Mouse (Mus musculus) liver, embryonic 13.5 days (tissue): ENCODE measurements around the gene Btbd9. TPM values are rescaled to one million over a fixed set of nuclear protein-coding genes. Genes with fewer than 3 reads are reported as not detected.

ENCODE experiments used
- ATAC-seq: fragments of 200-750 bp; cut with Nextera tagmentation; 2 replicates; pipeline ENCODE4 v1.8.0; 2017; ENCODE audit warnings: low read depth, mild to moderate bottlenecking, moderate number of reproducible peaks, moderate library complexity
- DNase-seq: peaks from one replicate; pipeline ENCODE4 v3.0.0; 2022
- H3K27ac ChIP-seq: fragments of 300-500 bp; sonication (generic); 2 replicates; pipeline ENCODE4 v1.5.1; 2015; ENCODE audit warnings: moderate library complexity, mild to moderate bottlenecking, inconsistent platforms
- H3K27me3 ChIP-seq: fragments of 300-500 bp; sonication (generic); 2 replicates; pipeline ENCODE4 v1.6.1; 2015; ENCODE audit warnings: mild to moderate bottlenecking, inconsistent platforms
- H3K36me3 ChIP-seq: fragments of 300-500 bp; sonication (generic); 2 replicates; pipeline ENCODE4 v1.6.1; 2015; ENCODE audit warnings: mild to moderate bottlenecking, inconsistent platforms
- H3K4me1 ChIP-seq: fragments of 300-500 bp; sonication (generic); replicated peaks from 2 replicates; pipeline ENCODE4 v1.6.1; 2015; ENCODE audit warnings: inconsistent platforms
- H3K4me2 ChIP-seq: fragments of 300-500 bp; sonication (generic); 2 replicates; pipeline ENCODE4 v1.6.1; 2015; ENCODE audit warnings: inconsistent platforms, mild to moderate bottlenecking, moderate library complexity
- H3K4me3 ChIP-seq: fragments of 300-500 bp; sonication (generic); replicated peaks from 2 replicates; pipeline ENCODE4 v1.5.1; 2015; ENCODE audit warnings: mild to moderate bottlenecking, inconsistent platforms
- H3K9ac ChIP-seq: fragments of 300-500 bp; sonication (generic); 2 replicates; pipeline ENCODE4 v1.6.1; 2015; ENCODE audit warnings: mild to moderate bottlenecking, inconsistent platforms
- H3K9me3 ChIP-seq: fragments of 300-500 bp; sonication (generic); replicated peaks from 2 replicates; pipeline ENCODE4 v1.6.1; 2016; ENCODE audit warnings: inconsistent platforms
- WGBS: fragments of 180-500 bp; shearing (Covaris S2); methylation state at CpG from one replicate; pipeline ENCODE4 v1.1.7; 2015; ENCODE audit not compliant: insufficient replicate concordance; 5-methylcytosine and 5-hydroxymethylcytosine counted together
- polyA plus RNA-seq: library from polyadenylated mRNA; unstranded; fragments of >200 nt; fragmentation: Nextera tagmentation; extraction: Ambion mirVana; gene quantifications from 2 replicates; pipeline ENCODE4 v1.2.1, GENCODE M21; 2015

Btbd9 gene
- polyA plus RNA-seq, 1 experiment from 2014 or later, result 14.5 TPM

DNA sequence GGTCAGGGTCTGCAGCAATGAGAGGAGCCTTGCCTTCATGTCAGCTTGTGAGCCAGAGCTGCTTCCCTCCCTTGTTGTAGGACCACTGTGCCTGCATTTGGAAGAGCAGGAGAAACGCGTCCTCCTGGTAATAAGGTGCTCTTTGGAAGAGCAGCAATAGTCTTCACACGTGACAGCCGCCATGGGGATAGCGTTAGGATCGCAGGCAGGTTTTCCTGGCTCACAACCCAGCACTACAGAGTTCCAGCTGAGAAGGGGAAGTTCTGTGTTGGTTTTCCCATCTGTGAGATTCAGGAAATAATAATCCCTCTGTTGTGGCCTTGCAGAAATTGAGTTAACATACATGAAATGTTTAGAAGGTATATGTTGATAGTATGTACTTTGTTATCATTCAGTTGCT, 392.7 kb downstream of the Btbd9 start:
- 79% methylated on average over 6 of the region's 6 CpGs for WGBS

DNA sequence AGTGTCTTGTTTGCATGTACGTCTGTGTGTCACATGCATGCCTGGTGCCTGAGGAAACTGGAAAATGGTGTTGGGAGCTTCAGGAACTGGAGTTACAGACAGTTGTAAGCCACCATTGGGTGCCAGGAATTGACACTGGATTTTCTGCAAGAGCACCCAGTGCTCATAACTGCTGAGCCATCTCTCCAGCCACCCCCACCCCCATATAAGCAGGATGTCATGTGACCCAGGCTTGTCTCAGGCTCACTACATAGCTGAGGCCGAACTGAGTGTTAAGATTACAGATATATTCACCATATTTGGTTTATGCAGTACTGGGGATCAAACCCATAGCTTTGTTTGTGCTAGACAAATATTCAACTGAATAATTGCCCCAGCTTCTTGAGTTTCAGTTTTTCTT, 394.2 kb downstream of the Btbd9 start:
- DNase-seq (no peak), ATAC-seq (no peak)
- WGBS, result 35% methylated on average over 2 of the region's 2 CpGs
- H3K4me1 ChIP-seq, result peaks cover 3% of the 10 kb centered on the region
- H3K27ac ChIP-seq, result no peak overlapping the region
- H3K9ac ChIP-seq, result no peak overlapping the region
- H3K27me3 ChIP-seq, result no peaks in the 10 kb centered on the region
- no peaks in the 10 kb centered on the region for H3K9me3 ChIP-seq
- no peak overlapping the region for H3K4me2 ChIP-seq
- H3K4me3 ChIP-seq, result no peak overlapping the region
- peaks cover 15% of the 10 kb centered on the region for H3K36me3 ChIP-seq

More for the DNA sequence above, 392.7 kb downstream of the Btbd9 start:
- DNase-seq (no peak), ATAC-seq (no peak)
- H3K4me3 ChIP-seq, result no peak overlapping the region
- no peak overlapping the region for H3K27ac ChIP-seq
- H3K4me2 ChIP-seq, result no peak overlapping the region
- H3K9me3 ChIP-seq, result no peaks in the 10 kb centered on the region
- no peak overlapping the region for H3K9ac ChIP-seq
- peaks cover 3% of the 10 kb centered on the region; the same call in 1 of the 2 replicates for H3K36me3 ChIP-seq
- peaks cover 13% of the 10 kb centered on the region for H3K4me1 ChIP-seq
- H3K27me3 ChIP-seq, result no peaks in the 10 kb centered on the region

DNA sequence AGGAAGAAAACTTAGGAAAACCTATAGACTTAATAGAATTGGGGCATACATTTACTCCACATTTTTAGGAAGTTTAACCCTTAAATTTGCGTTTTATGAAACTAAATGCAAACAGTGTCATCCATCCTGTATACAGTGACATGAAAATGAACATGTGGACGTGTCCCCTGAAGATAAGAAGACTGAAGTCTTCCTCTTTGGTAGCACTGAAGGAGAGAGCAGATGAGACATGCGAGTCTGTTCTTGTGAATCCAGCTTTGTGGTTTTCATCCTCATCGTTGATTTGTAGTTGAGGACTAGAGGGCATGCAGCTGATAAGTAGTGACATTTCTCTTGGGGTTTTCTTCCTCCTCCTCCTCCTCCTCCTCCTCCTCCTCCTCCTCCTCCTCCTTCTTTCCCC, 394.7 kb downstream of the Btbd9 start:
- Histone ChIP-seq H3K36me3 (peaks cover 15% of the 10 kb centered on the region), H3K4me2 (no peak overlapping the region), H3K9me3 (no peaks in the 10 kb centered on the region), H3K27ac (no peak overlapping the region), H3K27me3 (no peaks in the 10 kb centered on the region), H3K9ac (no peak overlapping the region), H3K4me3 (no peak overlapping the region), H3K4me1 (peaks cover 3% of the 10 kb centered on the region; the same call in 1 of the 2 replicates)
- ATAC-seq, result no peak
- no peak for DNase-seq
- WGBS, result 18% methylated on average over 4 of the region's 4 CpGs

DNA sequence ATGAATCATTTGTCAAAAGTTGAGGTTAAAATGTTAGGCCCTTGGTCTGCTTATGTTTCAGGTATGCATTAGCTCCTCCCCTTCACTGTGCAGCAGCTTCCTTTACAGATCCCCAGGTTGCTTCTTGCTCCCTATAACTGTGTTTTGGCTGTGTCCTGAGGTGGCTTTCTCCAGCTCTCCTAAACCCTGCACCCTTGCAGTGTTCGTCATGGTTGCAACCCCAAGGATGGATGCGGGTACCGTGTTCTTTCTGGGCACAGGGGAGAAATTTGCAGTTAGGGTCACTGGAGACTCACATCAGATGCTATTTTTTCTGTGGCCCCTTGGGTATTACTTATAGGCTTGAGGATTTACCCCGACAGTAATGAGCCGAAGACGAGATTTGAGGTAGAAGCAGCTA, 396.1 kb downstream of the Btbd9 start:
- Histone ChIP-seq H3K4me3 (no peak overlapping the region), H3K27ac (no peak overlapping the region), H3K27me3 (no peaks in the 10 kb centered on the region), H3K36me3 (peaks cover 15% of the 10 kb centered on the region), H3K9ac (no peak overlapping the region), H3K4me1 (peaks cover 3% of the 10 kb centered on the region; the same call in 1 of the 2 replicates), H3K9me3 (no peaks in the 10 kb centered on the region), H3K4me2 (no peak overlapping the region)
- no peak for ATAC-seq
- DNase-seq, result no peak
- 84% methylated on average over 6 of the region's 6 CpGs for WGBS

DNA sequence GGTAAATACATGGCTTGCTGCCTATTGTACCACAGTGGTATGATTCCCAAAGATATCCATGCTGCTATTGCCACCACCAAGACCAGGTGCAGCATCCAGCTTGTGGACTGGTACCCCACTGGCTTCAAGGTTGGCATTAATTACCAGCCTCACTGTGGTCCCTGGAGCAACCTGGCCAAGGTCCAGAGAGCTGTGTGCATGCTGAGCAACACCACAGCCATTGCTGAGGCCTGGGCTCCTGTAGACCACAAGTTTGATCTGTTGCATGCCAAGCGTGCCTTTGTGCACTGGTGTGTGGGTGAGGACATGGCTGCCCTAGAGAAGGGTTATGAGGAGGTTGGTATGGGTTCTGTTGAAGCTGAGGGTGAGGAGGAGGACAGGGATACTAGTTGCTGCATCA, 397.9 kb downstream of the Btbd9 start:
- no peaks in the 10 kb centered on the region for H3K27me3 ChIP-seq
- H3K36me3 ChIP-seq, result peaks cover 12% of the 10 kb centered on the region
- H3K4me3 ChIP-seq, result no peak overlapping the region
- WGBS, result 73% methylated on average over 1 of the region's 1 CpGs
- no peak for ATAC-seq
- H3K9me3 ChIP-seq, result no peaks in the 10 kb centered on the region
- no peak for DNase-seq
- no peak overlapping the region for H3K9ac ChIP-seq
- H3K4me1 ChIP-seq, result peaks cover 3% of the 10 kb centered on the region; the same call in 1 of the 2 replicates
- H3K27ac ChIP-seq, result no peak overlapping the region
- no peak overlapping the region for H3K4me2 ChIP-seq

DNA sequence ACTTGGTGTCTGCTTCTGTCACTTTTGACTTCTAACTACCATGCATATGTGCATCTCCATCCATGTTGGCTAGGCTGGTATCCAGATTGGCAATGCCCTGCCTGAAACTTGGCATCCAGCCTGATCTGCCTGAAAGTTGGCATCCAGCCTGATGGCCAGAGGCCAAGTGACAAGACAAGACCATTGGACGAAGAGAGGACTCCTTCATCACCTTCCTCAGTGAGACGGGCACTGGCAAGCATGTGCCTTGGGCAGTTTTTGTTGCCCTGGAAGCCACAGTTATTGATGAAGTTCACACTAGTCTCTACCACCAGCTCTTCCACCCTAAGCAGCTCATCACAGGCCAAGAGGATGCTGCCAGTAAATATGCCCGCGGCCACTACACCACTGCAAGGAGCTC, 398.9 kb downstream of the Btbd9 start:
- WGBS, result 86% methylated on average over 4 of the region's 4 CpGs

More for the DNA sequence above, 398.9 kb downstream of the Btbd9 start:
- H3K4me1 ChIP-seq, result peaks cover 3% of the 10 kb centered on the region; the same call in 1 of the 2 replicates
- H3K9ac ChIP-seq, result no peak overlapping the region
- peaks cover 11% of the 10 kb centered on the region; the same call in 1 of the 2 replicates for H3K36me3 ChIP-seq
- no peaks in the 10 kb centered on the region for H3K9me3 ChIP-seq
- H3K27me3 ChIP-seq, result no peaks in the 10 kb centered on the region
- DNase-seq (no peak), ATAC-seq (no peak)
- H3K4me2 ChIP-seq, result no peak overlapping the region
- no peak overlapping the region for H3K4me3 ChIP-seq
- no peak overlapping the region for H3K27ac ChIP-seq

Other genes with a start within 250 kb of the Btbd9 start
- gene Dnah8, start 47.9 kb upstream of the Btbd9 start, polyA plus RNA-seq, result 1.4 and 1.5 TPM in 2 replicates
- 289 and 332 TPM in 2 replicates for gene Glo1, start 50.4 kb upstream of the Btbd9 start, polyA plus RNA-seq